Mouse (Mus musculus) stomach, postnatal 0 days (tissue): Measurements from ENCODE around the gene Trir.

Experiments used
- CTCF ChIP-seq: IDR thresholded peaks from 2 replicates; pipeline ENCODE4 v1.5.1; 2016; ENCODE audit warnings: antibody characterized with exemption, low read depth, mild to moderate bottlenecking, moderate library complexity
- EP300 ChIP-seq: optimal IDR thresholded peaks from 2 replicates; pipeline ENCODE3; 2016; ENCODE audit warnings: antibody characterized with exemption

- TF ChIP-seq CTCF (no peak), EP300 (no peak)
Measured at GRCm38 (mm10) chr8:85067155-85067554, 40.5 kb downstream of the Trir start.
